Mouse (Mus musculus): ENCODE measurements at regions not wholly inside any gene's neighbourhood (a gene's known extent, or its start where the extent isn't known, plus 50 kb on each side); places are given as distances from the start of the nearest gene placed in this dataset.

GRCm38 (mm10) chr16:77355260-77355659 is 246.6 kb downstream of the Gm11146 start:
- Histone ChIP-seq H3K9me3 (replicated peaks) (no peaks in the 10 kb centered on the region), H3K36me3 (replicated peaks) (no peaks in the 10 kb centered on the region), H3K4me3 (ENCODE audit: low read depth, low read length) (no peak overlapping the region), H3K4me1 (ENCODE audit: insufficient read depth, low read depth, low read length) (no peaks in the 10 kb centered on the region), H3K27me3 (ENCODE audit: insufficient read depth, low read length) (no peaks in the 10 kb centered on the region)
- no peak for DNase-seq (ENCODE audit: low spot score)
- ATAC-seq (ENCODE audit: extremely low read depth, insufficient number of reproducible peaks, low FRiP score, poor library complexity, severe bottlenecking), result no peak
- TF ChIP-seq GATA1 (IDR thresholded peaks at IDR 0.05; ENCODE audit: borderline replicate concordance, low read length) (no peak), CTCF (IDR thresholded peaks at IDR 0.05; ENCODE audit: low read depth, low read length) (no peak), TAL1 (conservative IDR thresholded peaks at IDR 0.05; ENCODE audit: low read depth, low read length) (no peak), GATA2 (IDR thresholded peaks at IDR 0.05; ENCODE audit: borderline replicate concordance, low read depth, low read length) (no peak), POLR2AphosphoS5 (IDR thresholded peaks at IDR 0.05; ENCODE audit: insufficient replicate concordance, low read depth, low read length) (no peak)

GRCm38 (mm10) chr16:77354201-77354712 is 247.6 kb downstream of the Gm11146 start:
- no peak for ATAC-seq (ENCODE audit: extremely low read depth, insufficient number of reproducible peaks, low FRiP score, poor library complexity, severe bottlenecking)
- Histone ChIP-seq H3K9me3 (replicated peaks) (no peaks in the 10 kb centered on the region), H3K4me1 (ENCODE audit: insufficient read depth, low read depth, low read length) (no peaks in the 10 kb centered on the region), H3K36me3 (replicated peaks) (no peaks in the 10 kb centered on the region), H3K27me3 (ENCODE audit: insufficient read depth, low read length) (no peaks in the 10 kb centered on the region), H3K4me3 (ENCODE audit: low read depth, low read length) (no peak overlapping the region)
- DNase-seq (ENCODE audit: low spot score), result no peak
- TF ChIP-seq CTCF (IDR thresholded peaks at IDR 0.05; ENCODE audit: low read depth, low read length) (no peak), GATA2 (IDR thresholded peaks at IDR 0.05; ENCODE audit: borderline replicate concordance, low read depth, low read length) (no peak), TAL1 (conservative IDR thresholded peaks at IDR 0.05; ENCODE audit: low read depth, low read length) (no peak), POLR2AphosphoS5 (IDR thresholded peaks at IDR 0.05; ENCODE audit: insufficient replicate concordance, low read depth, low read length) (no peak), GATA1 (IDR thresholded peaks at IDR 0.05; ENCODE audit: borderline replicate concordance, low read length) (no peak)

- H3K27me3 ChIP-seq (ENCODE audit: insufficient read depth, low read length), result no peaks in the 10 kb centered on the region
- H3K4me1 ChIP-seq (ENCODE audit: insufficient read depth, low read depth, low read length), result no peaks in the 10 kb centered on the region
- DNase-seq (ENCODE audit: low spot score) (no peak), ATAC-seq (ENCODE audit: extremely low read depth, insufficient number of reproducible peaks, low FRiP score, poor library complexity, severe bottlenecking) (no peak)
- no peak overlapping the region for H3K4me3 ChIP-seq (ENCODE audit: low read depth, low read length)
- H3K36me3 ChIP-seq (replicated peaks), result no peaks in the 10 kb centered on the region
- H3K9me3 ChIP-seq (replicated peaks), result no peaks in the 10 kb centered on the region; the same call in 1 of the 2 replicates
- no peak for TF ChIP-seq POLR2AphosphoS5 (IDR thresholded peaks at IDR 0.05; ENCODE audit: insufficient replicate concordance, low read depth, low read length)
- no peak for TF ChIP-seq GATA1 (IDR thresholded peaks at IDR 0.05; ENCODE audit: borderline replicate concordance, low read length)
- TF ChIP-seq TAL1 (conservative IDR thresholded peaks at IDR 0.05; ENCODE audit: low read depth, low read length), result no peak
- TF ChIP-seq CTCF (IDR thresholded peaks at IDR 0.05; ENCODE audit: low read depth, low read length), result no peak
- TF ChIP-seq GATA2 (IDR thresholded peaks at IDR 0.05; ENCODE audit: borderline replicate concordance, low read depth, low read length), result no peak
Measured at GRCm38 (mm10) chr16:77346128-77346527, 255.8 kb downstream of the Gm11146 start.

- Histone ChIP-seq H3K4me3 (ENCODE audit: low read depth, low read length) (no peak overlapping the region), H3K4me1 (ENCODE audit: insufficient read depth, low read depth, low read length) (no peaks in the 10 kb centered on the region), H3K27me3 (ENCODE audit: insufficient read depth, low read length) (no peaks in the 10 kb centered on the region), H3K9me3 (replicated peaks) (peaks cover 11% of the 10 kb centered on the region), H3K36me3 (replicated peaks) (no peaks in the 10 kb centered on the region)
- ATAC-seq (ENCODE audit: extremely low read depth, insufficient number of reproducible peaks, low FRiP score, poor library complexity, severe bottlenecking), result no peak
- no peak for TF ChIP-seq GATA1 (IDR thresholded peaks at IDR 0.05; ENCODE audit: borderline replicate concordance, low read length)
- no peak for DNase-seq (ENCODE audit: low spot score)
Measured at GRCm38 (mm10) chr16:77332285-77332684, 269.6 kb downstream of the Gm11146 start.

- no peak for TF ChIP-seq GATA1 (IDR thresholded peaks at IDR 0.05; ENCODE audit: borderline replicate concordance, low read length)
- no peak for TF ChIP-seq GATA2 (IDR thresholded peaks at IDR 0.05; ENCODE audit: borderline replicate concordance, low read depth, low read length)
- TF ChIP-seq TAL1 (conservative IDR thresholded peaks at IDR 0.05; ENCODE audit: low read depth, low read length), result no peak
- no peak for TF ChIP-seq POLR2AphosphoS5 (IDR thresholded peaks at IDR 0.05; ENCODE audit: insufficient replicate concordance, low read depth, low read length)
- no peak for TF ChIP-seq CTCF (IDR thresholded peaks at IDR 0.05; ENCODE audit: low read depth, low read length)
- H3K9me3 ChIP-seq (replicated peaks), result peaks cover 11% of the 10 kb centered on the region
- no peaks in the 10 kb centered on the region for H3K4me1 ChIP-seq (ENCODE audit: insufficient read depth, low read depth, low read length)
- no peaks in the 10 kb centered on the region for H3K36me3 ChIP-seq (replicated peaks)
- ATAC-seq (ENCODE audit: extremely low read depth, insufficient number of reproducible peaks, low FRiP score, poor library complexity, severe bottlenecking) (no peak), DNase-seq (ENCODE audit: low spot score) (no peak)
- no peak overlapping the region for H3K4me3 ChIP-seq (ENCODE audit: low read depth, low read length)
- no peaks in the 10 kb centered on the region for H3K27me3 ChIP-seq (ENCODE audit: insufficient read depth, low read length)
Measured at GRCm38 (mm10) chr16:77330996-77331395, 270.9 kb downstream of the Gm11146 start.

- H3K36me3 ChIP-seq (replicated peaks), result no peaks in the 10 kb centered on the region
- peaks cover 8% of the 10 kb centered on the region for H3K9me3 ChIP-seq (replicated peaks)
- no peaks in the 10 kb centered on the region for H3K4me1 ChIP-seq (ENCODE audit: insufficient read depth, low read depth, low read length)
- DNase-seq (ENCODE audit: low spot score) (no peak), ATAC-seq (ENCODE audit: extremely low read depth, insufficient number of reproducible peaks, low FRiP score, poor library complexity, severe bottlenecking) (no peak)
- no peaks in the 10 kb centered on the region for H3K27me3 ChIP-seq (ENCODE audit: insufficient read depth, low read length)
- TF ChIP-seq CTCF (IDR thresholded peaks at IDR 0.05; ENCODE audit: low read depth, low read length), result no peak
- no peak for TF ChIP-seq GATA2 (IDR thresholded peaks at IDR 0.05; ENCODE audit: borderline replicate concordance, low read depth, low read length)
- TF ChIP-seq TAL1 (conservative IDR thresholded peaks at IDR 0.05; ENCODE audit: low read depth, low read length), result no peak
- TF ChIP-seq POLR2AphosphoS5 (IDR thresholded peaks at IDR 0.05; ENCODE audit: insufficient replicate concordance, low read depth, low read length), result no peak
- TF ChIP-seq GATA1 (IDR thresholded peaks at IDR 0.05; ENCODE audit: borderline replicate concordance, low read length), result no peak
- H3K4me3 ChIP-seq (ENCODE audit: low read depth, low read length), result no peak overlapping the region
Measured at GRCm38 (mm10) chr16:77329711-77330530, 272.0 kb downstream of the Gm11146 start.

Measured in G1E (cell line).